Mouse (Mus musculus) Patski (cell line): ENCODE results near the gene Cby1. TPM values are rescaled to one million over a fixed set of nuclear protein-coding genes. Genes with fewer than 3 reads are reported as not detected.

ENCODE experiments used
- ATAC-seq: fragments of 100-300 bp; one replicate; pipeline ENCODE4 v1.8.0; 2021
- CTCF ChIA-PET: fragments of 350-600 bp; sonication (Branson Sonifier 250); formaldehyde crosslinking; loops from one replicate; lab custom pipeline; 2022; ENCODE audit warnings: inconsistent platforms; lab: Charles Lee
- POLR2A ChIA-PET: fragments of 350-600 bp; sonication (Branson Sonifier 250); formaldehyde crosslinking; loops from one replicate; lab custom pipeline; 2022; ENCODE audit warnings: antibody characterized with exemption, inconsistent platforms; lab: Charles Lee
- DNase-seq: peaks from one replicate; pipeline ENCODE4 v3.0.0-alpha.2; 2011; ENCODE audit warnings: low read depth, low spot score
- H3K27me3 ChIP-seq: fragments of 371-371 bp; one replicate; pipeline ENCODE4 v1.5.1; 2021
- CTCF ChIP-seq: fragments of 100-300 bp; IDR thresholded peaks from one replicate; pipeline ENCODE4 v1.5.1; 2021
- in situ Hi-C: fragments of 300-500 bp; cut with MboI; formaldehyde crosslinking; loops from 3 replicates; pipeline ENCODE4 v1.11.1; 2018; ENCODE audit warnings: low pct_unique_long_range_greater_than_20kb, mixed read lengths
- polyA plus RNA-seq: library from polyadenylated mRNA; unstranded; gene quantifications from one replicate; pipeline ENCODE4 v1.2.3, GENCODE M21; 2021

The Cby1 gene
- polyA plus RNA-seq, 1 experiment from 2014 or later = 46.0 TPM

DNA sequence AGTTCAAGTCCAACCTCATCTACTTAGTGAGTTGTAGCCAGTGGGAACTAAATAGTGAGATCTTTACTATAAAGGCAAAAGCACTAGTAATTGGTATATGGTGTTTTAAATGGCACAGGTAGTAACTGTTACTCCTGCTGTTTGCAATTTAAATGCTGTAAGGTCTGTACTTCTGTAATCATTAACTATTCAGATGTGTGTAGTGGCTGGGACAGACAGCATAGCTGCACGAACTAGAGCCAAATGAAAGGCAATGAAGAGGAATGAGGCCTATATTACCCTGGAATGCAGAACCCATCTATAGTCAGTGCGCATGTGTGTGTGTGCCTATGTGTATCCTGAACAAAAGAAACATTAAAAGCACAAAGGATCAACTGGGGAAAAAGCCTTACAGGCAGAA lies 18.9 kb downstream of the Cby1 start:
- no peak for TF ChIP-seq CTCF
- DNase-seq = no peak
- in situ Hi-C loops = no loop called here
- CTCF ChIA-PET = no interaction called here
- POLR2A ChIA-PET = interaction anchor here (0.7 kb wide), 1 partner anchor 401 kb away, joined by 6 read pairs; no protein-coding TSS in a partner anchor
- no peak for ATAC-seq
- H3K27me3 ChIP-seq = no peaks in the 10 kb centered on the region

DNA sequence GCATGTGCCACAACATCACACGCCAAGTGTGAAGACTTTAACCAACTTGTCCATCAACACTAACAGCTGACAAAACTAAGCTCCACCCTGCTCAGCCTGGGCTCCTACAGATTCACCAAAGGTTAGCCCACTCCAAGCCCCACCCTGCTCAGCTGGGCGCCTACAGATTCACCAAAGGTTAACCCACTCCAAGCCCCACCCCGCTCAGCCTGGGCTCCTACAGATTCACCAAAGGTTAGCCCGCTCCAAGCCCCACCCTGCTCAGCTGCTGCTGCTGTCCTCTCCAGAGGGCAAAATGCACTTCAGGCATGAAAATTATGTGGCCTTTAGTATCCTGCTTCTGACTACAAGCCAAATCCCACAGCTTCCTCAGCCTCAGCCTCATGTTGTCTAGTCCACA lies 23.0 kb downstream of the Cby1 start:
- DNase-seq = no peak
- TF ChIP-seq CTCF = no peak
- ATAC-seq = no peak
- CTCF ChIA-PET = interaction anchor here (1.4 kb wide), 1 partner anchor 11 kb away, joined by 4 read pairs; the partner anchor contains the start of gene Tomm22
- POLR2A ChIA-PET = no interaction called here
- no peaks in the 10 kb centered on the region for H3K27me3 ChIP-seq
- in situ Hi-C loops = no loop called here

- TF ChIP-seq CTCF = no peak
- CTCF ChIA-PET = interaction anchor here (1.2 to 2.3 kb wide), 3 partner anchors 12 to 25 kb away, joined by 3 to 9 read pairs (median 4); partner anchors contain the start of genes Cby1, Fam227a and Tomm22
- ATAC-seq (no peak), DNase-seq (no peak)
- POLR2A ChIA-PET = interaction anchor here (1.2 kb wide), 1 partner anchor 24 kb away, joined by 4 read pairs; the partner anchor contains the start of genes Cby1 and Fam227a
- H3K27me3 ChIP-seq = no peaks in the 10 kb centered on the region
- in situ Hi-C loops = no loop called here
Measured at GRCm38 (mm10) chr15:79683146-79683545, 24.1 kb downstream of the Cby1 start.

DNA sequence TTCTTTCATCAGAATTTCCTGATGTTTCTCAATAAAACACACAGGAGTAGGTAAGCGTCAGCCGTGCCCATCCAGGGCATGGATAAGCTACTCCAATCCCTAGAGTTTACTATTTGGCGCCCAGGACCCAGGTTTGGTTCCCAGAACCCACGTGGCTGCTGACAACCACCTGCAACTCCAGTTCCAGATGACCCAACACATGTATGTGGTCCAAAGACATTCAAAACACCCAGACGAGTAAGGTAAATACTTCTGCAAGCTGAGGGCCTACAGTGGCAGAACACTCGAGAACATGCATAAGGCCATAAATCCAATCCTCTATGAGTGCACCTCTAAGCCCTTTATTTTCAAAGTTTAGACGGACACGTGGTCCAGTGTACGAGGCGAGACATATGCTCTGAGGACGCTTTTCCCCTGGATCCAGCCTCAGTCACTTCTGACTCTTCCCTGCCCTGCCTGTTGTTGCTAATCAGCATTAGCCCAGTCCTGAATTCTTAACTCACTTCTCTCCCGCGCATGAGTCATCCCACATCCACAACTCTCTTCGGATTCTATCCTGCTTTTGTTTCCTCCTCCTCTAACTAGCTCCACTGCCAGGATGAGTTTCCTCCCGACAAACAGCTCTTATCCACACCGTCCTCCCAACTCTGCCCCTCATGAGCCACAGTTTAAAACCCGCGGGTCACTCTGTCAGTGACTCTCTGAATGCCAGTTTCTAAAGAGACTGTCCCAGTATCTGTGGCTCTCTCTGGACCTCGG lies 24.9 kb downstream of the Cby1 start:
- CTCF ChIA-PET = interaction anchor here (1.2 to 2.3 kb wide), 3 partner anchors 9 to 26 kb away, joined by 3 to 9 read pairs (median 5); partner anchors contain the start of genes Cby1 and Fam227a
- no peak for ATAC-seq
- no peak for TF ChIP-seq CTCF
- DNase-seq = no peak
- H3K27me3 ChIP-seq = no peaks in the 10 kb centered on the region
- POLR2A ChIA-PET = interaction anchor here (1.1 kb wide), 1 partner anchor 85 kb away, joined by 4 read pairs; no protein-coding TSS in a partner anchor
- in situ Hi-C loops = no loop called here

DNA sequence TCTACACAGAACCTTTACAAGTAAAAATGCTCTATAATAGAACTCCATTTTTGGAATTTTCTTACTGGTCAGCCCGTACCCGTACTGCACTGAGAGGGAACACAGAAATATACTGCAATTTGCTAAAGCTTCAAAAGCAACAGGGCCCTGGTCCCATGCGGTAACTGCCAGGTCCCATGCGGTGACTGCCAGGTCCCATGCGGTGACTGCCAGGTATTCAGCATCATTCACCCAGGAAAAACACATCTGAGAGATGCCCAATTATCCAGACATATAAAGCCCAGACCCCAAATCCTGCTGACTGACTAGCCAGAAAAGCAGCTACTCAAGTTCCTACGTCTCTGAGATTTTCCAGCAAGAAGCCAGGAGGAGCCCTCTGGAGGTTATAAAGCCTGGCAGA lies 25.6 kb downstream of the Cby1 start:
- in situ Hi-C loops = no loop called here
- ChIA-PET POLR2A (interaction anchor here (1.1 to 2.4 kb wide), 2 partner anchors 26 to 85 kb away, joined by 4 to 8 read pairs; partner anchors contain the start of genes Cby1 and Fam227a), CTCF (interaction anchor here (1.4 to 2.3 kb wide), 2 partner anchors 9 to 26 kb away, joined by 5 to 9 read pairs; partner anchors contain the start of genes Cby1 and Fam227a)
- ATAC-seq (no peak), DNase-seq (no peak)
- TF ChIP-seq CTCF = no peak
- no peaks in the 10 kb centered on the region for H3K27me3 ChIP-seq

GRCm38 (mm10) chr15:79685141-79685641 lies 26.2 kb downstream of the Cby1 start:
- DNase-seq (no peak), ATAC-seq (no peak)
- POLR2A ChIA-PET = interaction anchor here (1.1 to 2.4 kb wide), 2 partner anchors 27 to 84 kb away, joined by 4 to 8 read pairs; partner anchors contain the start of genes Cby1 and Fam227a
- no peak for TF ChIP-seq CTCF
- no peaks in the 10 kb centered on the region for H3K27me3 ChIP-seq
- in situ Hi-C loops = no loop called here
- CTCF ChIA-PET = interaction anchor here (1.4 to 2.3 kb wide), 3 partner anchors 8 to 27 kb away, joined by 4 to 9 read pairs (median 5); partner anchors contain the start of genes Cby1 and Fam227a

DNA sequence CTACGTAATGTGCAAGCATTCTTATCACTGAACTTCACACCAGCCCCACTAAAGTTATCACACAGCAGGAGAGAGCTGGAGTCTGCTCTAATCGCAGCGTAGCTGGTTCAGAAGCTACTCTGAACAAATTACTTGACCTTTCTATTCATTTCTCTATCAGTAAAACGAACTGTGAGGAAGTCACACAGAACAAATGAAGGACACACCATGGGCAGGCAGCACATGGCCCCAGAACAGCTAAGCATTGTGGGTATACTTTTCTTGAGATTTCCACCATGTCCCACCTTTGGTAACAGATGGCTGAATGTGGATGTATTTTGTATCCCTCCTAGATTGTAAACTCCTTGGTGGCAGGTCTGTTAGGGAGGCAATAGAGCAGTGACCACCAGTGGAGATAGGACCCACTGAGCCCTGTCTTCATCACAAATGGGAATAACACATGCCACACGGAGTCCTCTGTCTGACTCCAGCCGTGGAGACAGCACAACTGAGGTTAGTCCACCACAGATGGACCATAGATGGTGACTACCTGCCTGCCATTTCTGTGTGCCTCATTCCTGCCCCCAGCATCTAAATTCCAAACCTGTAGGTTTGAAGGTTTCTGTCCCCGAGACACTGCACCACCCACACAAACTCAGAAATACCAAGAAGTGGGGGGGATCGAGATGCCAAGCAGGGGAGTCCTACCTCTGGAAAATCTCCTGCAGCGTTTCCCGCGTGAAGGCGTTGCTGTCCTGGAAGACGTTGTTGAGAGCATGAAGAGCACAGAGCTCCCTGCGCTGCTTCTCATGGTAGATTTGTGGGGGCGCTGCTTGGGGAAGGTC lies 27.3 kb downstream of the Cby1 start:
- no peak for DNase-seq
- H3K27me3 ChIP-seq = no peaks in the 10 kb centered on the region
- CTCF ChIA-PET = interaction anchor here (2.1 kb wide), 1 partner anchor 12 kb away, joined by 4 read pairs; no protein-coding TSS in a partner anchor
- in situ Hi-C loops = no loop called here
- no peak for ATAC-seq
- no peak for TF ChIP-seq CTCF
- POLR2A ChIA-PET = interaction anchor here (1.1 to 2.4 kb wide), 2 partner anchors 12 to 28 kb away, joined by 3 to 8 read pairs; partner anchors contain the start of genes Cby1 and Fam227a

GRCm38 (mm10) chr15:79687175-79687574 lies 28.2 kb downstream of the Cby1 start:
- no peak for ATAC-seq
- TF ChIP-seq CTCF = no peak
- DNase-seq = no peak
- ChIA-PET POLR2A (interaction anchor here (1.2 kb wide), 1 partner anchor 16 kb away, joined by 4 read pairs; the partner anchor contains the start of gene Tomm22), CTCF (interaction anchor here (2.1 kb wide), 1 partner anchor 13 kb away, joined by 4 read pairs; no protein-coding TSS in a partner anchor)
- H3K27me3 ChIP-seq = no peaks in the 10 kb centered on the region
- in situ Hi-C loops = no loop called here

DNA sequence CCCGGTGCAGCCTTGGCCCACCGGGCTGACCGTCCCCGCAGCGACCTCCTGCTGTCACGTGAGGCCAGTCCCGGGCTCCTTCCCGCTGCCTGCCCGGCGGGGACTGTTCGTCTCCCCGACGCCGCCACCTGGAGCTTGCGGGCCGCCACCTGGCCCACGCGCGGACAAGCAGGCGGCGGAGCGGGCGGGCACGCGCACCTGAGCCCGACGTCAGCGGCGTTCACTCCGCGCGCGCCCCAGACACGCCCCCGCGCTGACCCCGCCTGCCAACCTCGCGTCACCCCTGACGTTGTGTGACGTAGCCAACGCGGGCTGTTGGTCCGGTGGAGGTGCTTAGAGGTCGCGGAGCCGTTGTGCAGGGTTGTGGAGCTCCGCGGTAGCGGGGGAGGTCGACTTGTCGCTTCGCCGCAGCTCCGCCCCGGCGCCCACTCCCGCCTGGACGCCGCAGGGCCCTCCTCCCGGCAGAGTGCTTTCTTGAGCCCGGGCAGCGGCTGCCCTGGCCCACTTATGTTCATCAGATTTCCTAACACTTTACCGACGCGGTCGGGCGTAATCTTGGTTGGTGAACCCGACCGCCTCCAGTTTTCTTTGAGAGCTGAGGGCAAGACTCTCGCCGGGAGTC lies 28.8 kb downstream of the Cby1 start, which contains the start of gene Josd1:
Josd1 (minus strand) TSS at position 274 of the 622 bp plus-strand sequence.
- POLR2A ChIA-PET = interaction anchor here (0.9 to 1.2 kb wide), 2 partner anchors 14 to 17 kb away, joined by 3 to 4 read pairs; partner anchors contain the start of gene Tomm22
- peak; percentile 71 for DNase-seq
- ATAC-seq = peak; percentile 15
- no peaks in the 10 kb centered on the region for H3K27me3 ChIP-seq
- in situ Hi-C loops = no loop called here
- CTCF ChIA-PET = no interaction called here
- TF ChIP-seq CTCF = no peak
